Mouse (Mus musculus): Measurements from ENCODE around the gene Ppp2r5c.

The Ppp2r5c gene

GRCm38 (mm10) chr12:110564848-110565247 is 117.9 kb downstream of the Ppp2r5c start:
- DNase-seq: no peak

DNA sequence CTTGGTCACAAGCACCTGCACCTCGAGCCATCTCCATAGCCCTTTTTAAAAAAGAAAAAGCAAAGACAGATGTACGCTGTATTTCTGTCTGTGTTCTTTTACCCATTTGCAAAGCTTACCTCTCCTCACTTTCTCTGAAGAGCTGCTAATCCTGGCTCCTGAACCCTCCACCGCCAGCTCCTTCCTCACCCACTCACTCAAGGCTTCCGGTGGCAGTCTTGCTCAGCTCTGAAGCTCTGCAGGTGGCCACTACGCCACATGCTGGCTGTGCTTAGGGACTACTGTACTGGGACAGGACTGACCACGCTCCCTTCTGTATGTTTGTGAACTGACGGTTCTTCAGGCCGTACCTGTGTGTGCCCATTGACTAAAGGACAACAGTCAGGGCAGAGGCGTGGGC is 119.4 kb downstream of the Ppp2r5c start:
- DNase-seq: no peak

DNA sequence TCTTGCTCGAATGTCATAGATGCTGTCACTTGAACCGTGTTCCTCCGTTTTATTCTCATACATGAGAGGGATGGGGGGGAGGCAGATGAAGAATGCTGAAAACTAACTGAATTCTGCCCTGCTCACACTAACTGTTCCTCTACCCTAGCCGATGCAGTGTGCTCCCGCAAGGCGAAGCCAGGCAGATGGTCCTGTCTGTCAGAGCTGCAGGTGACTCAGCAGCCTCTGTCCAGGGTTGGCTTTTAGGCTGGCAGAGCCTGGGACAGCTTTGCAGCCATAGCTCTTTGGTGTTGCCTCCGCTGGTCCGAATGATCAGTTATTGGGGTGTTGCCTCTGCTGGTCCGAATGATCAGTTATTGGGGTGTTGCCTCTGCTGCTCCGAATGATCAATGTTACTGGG is 124.1 kb downstream of the Ppp2r5c start:
- no peak for DNase-seq

DNA sequence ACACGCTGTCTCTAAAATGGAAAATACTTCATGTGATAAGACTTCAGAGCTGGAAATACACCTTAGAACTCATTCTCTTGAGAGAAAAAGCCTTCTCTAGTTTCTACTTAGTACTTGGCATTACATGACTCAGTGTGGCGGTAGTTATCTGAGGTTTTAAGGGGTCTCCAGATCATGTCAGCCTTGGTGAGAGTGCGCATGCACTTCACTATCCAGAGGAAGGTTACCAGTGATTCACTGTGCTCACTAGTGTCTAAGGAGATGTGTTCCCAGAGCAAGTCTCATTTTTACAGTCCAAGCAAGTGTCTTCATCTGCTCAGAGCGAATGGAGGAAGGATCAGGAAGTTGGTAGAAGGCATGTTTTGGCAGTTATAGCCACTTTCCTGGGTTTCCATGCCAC is 125.4 kb downstream of the Ppp2r5c start:
- no peak for DNase-seq

- no peak for DNase-seq
Observed at GRCm38 (mm10) chr12:110573635-110574034, 126.7 kb downstream of the Ppp2r5c start.

DNA sequence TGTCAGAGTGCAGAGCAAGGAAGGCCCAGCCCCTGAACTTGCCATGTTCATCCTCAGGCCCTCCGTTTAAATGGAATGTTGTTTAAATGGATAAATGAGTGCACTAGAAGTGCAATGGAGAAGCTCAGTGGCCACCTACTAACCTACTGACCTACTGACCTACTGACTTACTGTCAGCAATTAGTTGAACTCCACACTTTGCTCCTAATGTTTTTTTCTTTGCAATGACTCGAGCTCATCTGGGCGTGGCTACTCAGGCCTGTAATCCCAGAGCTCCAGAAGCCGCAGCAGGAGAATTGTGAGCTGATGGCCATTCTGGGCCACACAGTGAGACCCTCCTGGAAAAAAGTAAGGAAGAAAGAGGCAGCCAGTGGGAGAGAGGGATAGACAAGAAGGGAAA is 129.0 kb downstream of the Ppp2r5c start:
- peak; percentile 64 for DNase-seq

DNA sequence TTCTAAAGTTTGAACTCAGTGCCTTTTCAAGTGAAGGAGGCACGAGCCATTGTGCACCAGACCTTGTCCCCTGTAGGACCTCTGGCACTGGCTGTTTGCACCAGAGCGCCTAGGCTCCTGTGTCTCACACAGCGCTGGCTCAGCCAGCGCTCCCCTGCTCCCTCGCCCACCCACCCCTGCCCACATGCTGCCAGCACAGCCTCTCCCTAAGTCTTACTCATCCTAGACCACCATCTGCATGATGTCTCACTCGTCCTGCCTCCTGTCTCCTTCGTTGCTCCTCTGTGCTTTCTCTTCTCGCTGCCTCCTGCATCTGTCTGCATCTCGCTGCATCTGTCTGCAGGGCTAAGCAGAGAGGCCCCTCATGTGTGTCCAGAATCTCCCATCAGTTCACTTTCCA is 131.4 kb downstream of the Ppp2r5c start:
- no peak for DNase-seq

- no peak for DNase-seq
Observed at GRCm38 (mm10) chr12:110588622-110589021, 141.7 kb downstream of the Ppp2r5c start.

DNA sequence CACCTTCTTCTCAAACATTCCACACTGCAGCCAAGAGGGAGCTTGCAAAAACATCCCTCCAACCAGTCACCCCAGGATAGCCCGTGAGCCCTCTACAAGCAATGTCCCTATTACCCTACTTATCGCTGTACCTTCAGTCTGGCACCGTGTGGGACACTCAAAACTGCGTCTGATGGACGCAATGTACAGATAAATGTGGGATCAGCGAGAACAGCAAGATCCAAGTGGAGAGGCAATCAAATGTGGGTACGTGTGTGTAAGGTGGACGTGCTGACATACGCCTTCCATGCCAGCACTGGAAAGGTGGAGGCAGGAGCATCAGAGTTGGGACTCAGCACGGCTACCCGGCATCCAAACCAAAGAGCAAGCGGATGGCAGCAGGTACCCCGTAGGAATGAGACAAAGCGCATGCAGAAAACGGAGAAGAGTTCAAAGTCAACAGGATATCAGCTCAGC is 143.9 kb downstream of the Ppp2r5c start:
- DNase-seq: no peak

GRCm38 (mm10) chr12:110591260-110591883 is 144.5 kb downstream of the Ppp2r5c start:
- peak; percentile 100 for DNase-seq

GRCm38 (mm10) chr12:110598527-110598926 is 151.6 kb downstream of the Ppp2r5c start:
- DNase-seq: peak; percentile 60

DNA sequence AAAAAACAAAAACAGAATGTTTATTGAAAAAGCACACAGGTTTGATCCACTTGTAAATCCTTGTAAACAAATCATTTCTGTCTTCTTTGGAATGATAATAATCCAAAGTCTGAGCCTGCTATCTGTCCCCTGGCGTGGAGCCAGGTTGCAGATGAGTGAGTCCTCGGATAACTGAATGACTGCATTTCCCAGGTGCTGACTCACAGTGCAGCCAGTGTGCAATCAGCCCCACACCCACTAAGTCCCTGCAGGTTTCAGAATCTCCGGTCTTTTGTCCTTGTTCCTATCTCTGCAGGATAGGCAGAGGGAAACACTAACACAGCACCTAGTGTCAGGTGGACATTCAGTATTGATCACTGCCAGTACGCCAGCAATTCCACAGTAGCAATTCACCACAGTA is 152.9 kb downstream of the Ppp2r5c start:
- DNase-seq: no peak

DNA sequence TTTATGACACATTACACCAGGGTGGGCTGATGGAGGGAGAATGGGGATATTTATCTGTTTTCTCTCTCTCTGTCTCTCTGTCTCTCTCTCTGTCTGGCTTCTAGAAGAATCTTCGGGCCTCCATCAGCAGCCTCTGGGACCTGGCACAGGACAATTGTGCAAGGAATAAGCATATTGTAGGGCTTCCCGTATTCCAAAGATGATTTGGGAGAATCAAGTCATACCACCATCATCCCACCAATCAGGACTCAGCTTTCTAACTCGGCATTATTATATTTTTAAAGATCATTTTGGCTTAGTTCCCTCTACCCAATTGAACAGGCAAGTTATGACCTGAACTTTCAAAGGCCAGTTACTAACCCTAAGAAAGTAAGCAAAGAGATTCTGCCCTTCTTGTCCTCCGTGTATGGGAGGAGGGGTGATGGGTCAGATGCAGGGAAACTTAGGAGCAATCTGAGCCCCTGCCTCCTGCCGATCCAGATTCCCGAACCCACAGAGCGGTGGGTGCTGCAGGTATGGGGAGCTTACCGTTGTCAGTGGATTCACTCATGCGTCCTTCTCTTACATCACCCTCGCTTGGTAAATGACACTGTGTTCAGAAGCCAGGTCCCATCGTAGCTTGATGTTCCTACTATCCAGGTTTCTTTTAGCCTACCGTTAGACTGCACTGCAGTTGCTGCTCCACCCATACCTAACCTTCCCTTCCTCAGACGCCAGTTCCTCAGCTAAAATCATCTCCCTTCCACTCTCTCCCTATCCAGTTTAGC is 153.5 kb downstream of the Ppp2r5c start:
- DNase-seq: no peak

DNA sequence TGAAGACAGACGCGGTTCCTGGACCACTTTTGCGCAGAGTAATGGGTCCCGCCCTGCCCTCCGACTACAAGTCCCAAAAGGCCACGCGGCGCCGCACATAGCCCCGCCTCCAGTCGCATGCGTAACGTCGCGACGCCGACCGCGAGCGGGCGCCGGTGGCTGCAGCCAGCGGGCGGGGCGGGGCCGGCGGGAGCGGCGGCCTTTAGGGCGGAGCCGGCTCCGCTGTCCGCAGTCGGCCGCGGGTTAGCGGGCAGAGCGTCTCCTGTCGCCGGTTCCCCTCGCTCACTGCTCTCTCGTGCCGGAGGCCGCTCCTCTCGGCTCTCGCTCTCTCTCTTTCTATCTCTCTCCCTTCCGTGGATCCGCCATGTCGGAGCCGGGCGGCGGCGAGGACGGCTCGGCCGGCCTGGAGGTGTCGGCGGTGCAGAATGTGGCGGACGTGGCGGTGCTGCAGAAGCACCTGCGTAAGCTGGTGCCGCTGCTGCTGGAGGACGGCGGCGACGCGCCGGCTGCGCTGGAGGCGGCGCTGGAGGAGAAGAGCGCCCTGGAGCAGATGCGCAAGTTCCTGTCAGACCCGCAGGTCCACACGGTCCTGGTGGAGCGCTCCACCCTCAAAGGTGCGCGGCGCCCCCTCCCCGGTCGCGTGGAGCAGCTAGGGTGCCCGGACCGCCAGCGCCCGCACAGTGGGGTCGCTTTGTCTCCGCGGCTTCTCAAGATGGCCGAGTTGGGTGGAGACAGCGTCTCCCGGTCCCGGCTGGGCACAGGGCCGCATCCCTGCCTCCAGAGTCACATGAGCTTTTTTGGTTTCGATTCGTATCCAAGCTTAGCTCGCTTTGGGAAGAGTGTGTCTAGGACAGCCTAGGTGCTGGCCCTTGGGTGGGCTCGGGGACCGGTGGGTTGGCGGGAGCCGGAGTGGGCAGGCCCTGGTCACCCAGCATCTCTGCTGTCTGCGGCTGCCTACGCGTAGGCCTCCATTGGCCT is 154.6 kb downstream of the Ppp2r5c start, which contains the start of gene Dync1h1:
TSS of gene Dync1h1 (plus strand) at position 212 of the 978 bp plus-strand sequence.
- DNase-seq: peak; percentile 92

DNA sequence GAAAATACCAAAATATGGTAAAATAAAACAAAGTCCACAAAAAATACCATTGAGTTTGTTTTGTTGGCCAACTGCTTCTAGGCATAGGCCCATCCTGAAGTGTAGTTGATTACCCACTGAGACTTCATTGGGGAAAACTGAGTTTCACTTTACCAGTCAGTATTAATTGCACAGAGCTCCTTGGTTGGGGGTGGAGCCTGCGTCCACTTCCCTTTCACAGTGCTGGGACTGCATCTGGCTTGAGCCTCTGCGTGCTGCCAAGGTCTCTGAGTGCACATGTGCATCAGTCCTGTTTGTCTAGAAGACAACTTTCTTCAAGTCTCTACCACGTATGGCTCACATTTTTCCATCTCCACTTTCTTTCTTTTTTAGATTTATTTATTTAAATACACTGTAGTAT is 159.2 kb downstream of the Ppp2r5c start:
- no peak for DNase-seq

DNA sequence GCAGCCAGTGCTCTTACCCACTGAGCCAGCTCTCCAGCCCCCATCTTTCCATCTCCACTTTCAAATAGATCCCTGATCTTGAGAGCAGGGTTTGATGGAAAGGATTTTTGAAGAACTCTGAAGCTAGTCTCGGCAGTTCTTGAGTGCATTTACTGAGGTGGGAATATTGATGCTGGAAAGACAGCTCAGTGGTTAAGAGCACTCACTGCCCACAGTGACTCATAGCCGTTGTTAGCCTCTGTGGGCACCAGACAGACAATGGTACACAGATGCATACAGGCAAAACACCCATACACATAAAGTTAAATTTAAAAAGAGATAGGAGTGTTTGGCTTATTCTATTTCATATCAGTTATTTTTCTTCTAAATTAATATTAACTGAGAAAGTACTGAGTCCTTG is 159.8 kb downstream of the Ppp2r5c start:
- DNase-seq: no peak

DNA sequence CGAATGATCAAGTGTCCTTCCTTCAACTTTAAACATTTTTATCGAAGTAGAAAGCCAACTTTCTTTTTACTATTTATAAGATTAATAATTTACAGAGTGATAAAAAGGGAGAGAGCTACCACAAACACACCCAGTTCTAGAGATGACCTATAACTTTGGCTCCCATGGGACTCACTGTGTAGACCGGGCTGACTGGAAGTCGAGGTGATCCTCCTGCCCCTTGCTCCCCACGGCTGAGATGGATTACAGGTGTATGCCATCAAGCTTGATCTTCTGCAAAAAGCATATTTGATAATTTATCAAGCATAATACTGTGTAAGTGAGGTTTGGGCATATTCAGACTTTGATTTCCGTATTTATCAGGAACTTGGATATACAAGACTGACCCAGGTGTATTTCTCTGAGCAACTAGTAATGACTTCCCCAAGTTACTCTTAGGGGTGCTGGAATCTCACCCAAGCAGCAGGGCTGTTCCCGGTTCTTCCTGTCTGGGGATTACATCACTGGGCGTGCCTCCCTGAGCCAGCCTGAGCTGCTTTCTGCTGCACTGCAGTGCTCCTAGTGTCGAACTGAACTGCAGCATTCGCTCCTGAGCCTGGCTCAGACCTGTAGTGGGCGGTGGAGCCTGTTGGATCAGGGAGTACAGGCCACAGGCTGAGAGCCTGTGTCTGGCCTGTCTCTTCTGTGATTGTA is 161.7 kb downstream of the Ppp2r5c start:
- DNase-seq: peak; percentile 74

DNA sequence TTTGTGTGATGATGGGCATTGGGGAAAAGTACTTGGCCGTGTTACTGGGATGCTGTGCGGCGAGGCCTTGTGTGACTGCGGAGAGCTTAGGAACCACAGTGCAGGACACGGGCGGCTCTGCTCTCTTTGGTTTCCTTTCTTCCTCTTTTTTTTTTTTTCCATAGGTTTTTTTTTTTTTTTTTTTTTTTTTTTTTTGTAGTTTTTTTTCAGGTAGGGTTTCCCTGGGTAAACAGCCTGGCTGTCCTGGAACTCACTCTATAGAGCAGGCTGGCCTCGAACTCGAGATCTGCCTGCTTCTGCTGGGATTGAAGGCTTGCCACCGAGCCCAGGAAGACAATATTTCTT is 162.2 kb downstream of the Ppp2r5c start:
- DNase-seq: no peak

GRCm38 (mm10) chr12:110610713-110611112 is 163.8 kb downstream of the Ppp2r5c start:
- DNase-seq: no peak

DNA sequence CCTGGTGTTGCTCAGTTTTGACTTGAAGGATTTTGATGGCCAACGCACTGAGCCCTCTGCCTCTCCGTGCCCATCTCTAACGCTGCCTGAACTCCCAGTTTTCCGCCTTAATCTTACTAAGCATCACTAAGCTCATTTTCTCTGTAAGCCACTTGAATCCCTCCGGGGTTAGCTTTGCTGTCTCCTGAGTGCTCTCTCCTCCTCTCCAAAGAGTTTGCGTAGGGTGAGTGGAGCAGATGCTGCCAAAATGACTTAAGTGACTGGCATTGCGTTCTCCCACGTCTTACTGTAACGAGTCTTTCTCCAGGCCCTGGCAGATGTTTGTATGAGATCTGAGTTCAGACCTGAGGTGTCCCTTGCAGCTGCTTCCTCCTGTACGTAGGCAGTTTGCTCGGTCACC is 183.1 kb downstream of the Ppp2r5c start:
- no peak for DNase-seq

Measured in kidney, adult 9 months (tissue).